Mouse (Mus musculus): ENCODE measurements at regions not wholly inside any gene's neighbourhood (a gene's known extent, or its start where the extent isn't known, plus 50 kb on each side); places are given as distances from the start of the nearest gene placed in this dataset.

DNA sequence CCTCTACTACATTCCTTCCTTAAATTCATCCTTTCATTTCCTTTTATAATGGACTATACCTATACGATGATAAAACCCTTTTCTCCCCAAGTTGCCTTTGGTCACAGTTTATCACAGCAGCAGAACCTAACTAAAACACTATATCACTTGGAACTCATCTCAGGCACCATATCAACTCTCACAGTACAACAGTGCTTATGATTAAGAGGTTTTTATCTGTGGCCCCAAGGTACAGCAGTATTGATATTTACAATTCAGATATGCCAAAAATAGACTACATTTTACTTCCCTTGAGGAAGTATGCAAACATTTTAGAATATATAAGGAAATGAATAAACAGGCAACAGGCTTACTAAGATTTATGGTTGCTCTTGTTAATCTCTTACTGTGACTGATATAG, 251.4 kb upstream of the Mef2c start:
- Histone ChIP-seq H3K4me1 (ENCODE audit: control insufficient read depth, insufficient read depth, low read length) (no peaks in the 10 kb centered on the region), H3K9ac (ENCODE audit: low read length) (no peak overlapping the region), H3K9me3 (ENCODE audit: control insufficient read depth, low read length) (no peaks in the 10 kb centered on the region), H3K27me3 (ENCODE audit: control insufficient read depth, insufficient read depth, low read length) (no peaks in the 10 kb centered on the region), H3K36me3 (ENCODE audit: control insufficient read depth, insufficient read depth, low read length) (no peaks in the 10 kb centered on the region), H3K4me2 (ENCODE audit: low read depth, severe bottlenecking) (no peak overlapping the region), H3K4me3 (ENCODE audit: low read depth, low read length) (no peak overlapping the region), H3K27ac (replicated peaks; ENCODE audit: low read depth, low read length) (no peak overlapping the region)
- 93% methylated on average over 1 of the region's 1 CpGs for whole genome bisulfite sequencing
- ATAC-seq (ENCODE audit: insufficient number of reproducible peaks, low FRiP score, low TSS enrichment, low read depth) (no peak), DNase-seq (ENCODE audit: low spot score) (no peak)

- H3K4me2 ChIP-seq (ENCODE audit: low read depth, severe bottlenecking): no peak overlapping the region
- H3K9ac ChIP-seq (ENCODE audit: low read length): no peak overlapping the region
- H3K27me3 ChIP-seq (ENCODE audit: control insufficient read depth, insufficient read depth, low read length): no peaks in the 10 kb centered on the region
- no peaks in the 10 kb centered on the region for H3K4me1 ChIP-seq (ENCODE audit: control insufficient read depth, insufficient read depth, low read length)
- ATAC-seq (ENCODE audit: insufficient number of reproducible peaks, low FRiP score, low TSS enrichment, low read depth) (no peak), DNase-seq (ENCODE audit: low spot score) (no peak)
- no peaks in the 10 kb centered on the region for H3K36me3 ChIP-seq (ENCODE audit: control insufficient read depth, insufficient read depth, low read length)
- 80% methylated on average over 1 of the region's 1 CpGs for WGBS
- H3K4me3 ChIP-seq (ENCODE audit: low read depth, low read length): no peak overlapping the region
- no peaks in the 10 kb centered on the region for H3K9me3 ChIP-seq (ENCODE audit: control insufficient read depth, low read length)
- no peak overlapping the region for H3K27ac ChIP-seq (replicated peaks; ENCODE audit: low read depth, low read length)
These were observed 237.2 kb upstream of the Mef2c start for GRCm38 (mm10) chr13:83266591-83266990.

DNA sequence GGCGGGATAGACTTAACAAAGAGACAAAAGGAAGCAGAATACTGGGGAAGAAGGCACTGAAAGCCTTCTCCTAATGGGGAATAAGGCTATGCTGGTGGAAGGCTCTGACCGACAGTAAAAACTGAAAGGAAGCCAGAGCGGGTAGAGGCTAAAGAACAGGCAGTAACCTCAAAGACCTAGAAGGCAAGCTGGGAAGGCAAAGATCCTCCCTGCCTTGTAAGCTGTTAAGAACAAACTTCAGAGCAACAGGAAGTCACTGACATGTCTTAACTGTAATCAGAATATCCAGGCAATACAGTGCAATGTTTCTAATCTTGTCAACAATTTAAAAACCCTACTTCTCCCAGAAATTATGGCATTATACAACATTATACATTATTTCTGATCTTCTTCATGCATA, 235.2 kb upstream of the Mef2c start:
- H3K27ac ChIP-seq (replicated peaks; ENCODE audit: low read depth, low read length): no peak overlapping the region
- ATAC-seq (ENCODE audit: insufficient number of reproducible peaks, low FRiP score, low TSS enrichment, low read depth): no peak

DNA sequence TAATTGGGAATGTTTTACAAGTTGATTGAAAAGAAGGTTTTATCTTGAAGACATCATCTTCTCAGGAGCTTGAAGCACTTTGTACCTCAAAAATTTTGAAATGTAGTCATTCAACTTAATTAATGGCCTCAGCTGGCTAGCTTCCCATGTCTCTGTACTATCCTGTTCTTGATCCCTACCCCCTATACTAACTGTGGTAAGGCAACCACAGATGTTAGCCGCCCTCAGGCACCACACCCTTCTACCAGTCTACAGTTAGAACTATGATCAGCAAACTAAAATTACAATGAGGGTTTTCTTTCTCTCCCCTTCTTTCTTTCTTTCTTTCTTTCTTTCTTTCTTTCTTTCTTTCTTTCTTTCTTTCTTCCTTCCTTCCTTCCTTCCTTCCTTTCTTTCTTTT, 225.1 kb upstream of the Mef2c start:
- ATAC-seq (ENCODE audit: insufficient number of reproducible peaks, low FRiP score, low TSS enrichment, low read depth): no peak
- no peak overlapping the region for H3K27ac ChIP-seq (replicated peaks; ENCODE audit: low read depth, low read length)
- H3K9ac ChIP-seq (ENCODE audit: low read length): no peak overlapping the region
- H3K4me1 ChIP-seq (ENCODE audit: control insufficient read depth, insufficient read depth, low read length): no peaks in the 10 kb centered on the region
- H3K4me2 ChIP-seq (ENCODE audit: low read depth, severe bottlenecking): no peak overlapping the region
- H3K4me3 ChIP-seq (ENCODE audit: low read depth, low read length): no peak overlapping the region
- no peaks in the 10 kb centered on the region for H3K36me3 ChIP-seq (ENCODE audit: control insufficient read depth, insufficient read depth, low read length)
- H3K9me3 ChIP-seq (ENCODE audit: control insufficient read depth, low read length): no peaks in the 10 kb centered on the region
- H3K27me3 ChIP-seq (ENCODE audit: control insufficient read depth, insufficient read depth, low read length): no peaks in the 10 kb centered on the region
- 90% methylated on average over 1 of the region's 1 CpGs for WGBS
- no peak for DNase-seq (ENCODE audit: low spot score)

More for the DNA sequence above, 235.2 kb upstream of the Mef2c start:
- no peaks in the 10 kb centered on the region for H3K36me3 ChIP-seq (ENCODE audit: control insufficient read depth, insufficient read depth, low read length)
- H3K4me3 ChIP-seq (ENCODE audit: low read depth, low read length): no peak overlapping the region
- H3K4me2 ChIP-seq (ENCODE audit: low read depth, severe bottlenecking): no peak overlapping the region
- no peaks in the 10 kb centered on the region for H3K9me3 ChIP-seq (ENCODE audit: control insufficient read depth, low read length)
- no peak overlapping the region for H3K9ac ChIP-seq (ENCODE audit: low read length)
- no peaks in the 10 kb centered on the region for H3K4me1 ChIP-seq (ENCODE audit: control insufficient read depth, insufficient read depth, low read length)
- no peaks in the 10 kb centered on the region for H3K27me3 ChIP-seq (ENCODE audit: control insufficient read depth, insufficient read depth, low read length)
- 89% methylated on average over 3 of the region's 3 CpGs for WGBS
- no peak for DNase-seq (ENCODE audit: low spot score)

DNA sequence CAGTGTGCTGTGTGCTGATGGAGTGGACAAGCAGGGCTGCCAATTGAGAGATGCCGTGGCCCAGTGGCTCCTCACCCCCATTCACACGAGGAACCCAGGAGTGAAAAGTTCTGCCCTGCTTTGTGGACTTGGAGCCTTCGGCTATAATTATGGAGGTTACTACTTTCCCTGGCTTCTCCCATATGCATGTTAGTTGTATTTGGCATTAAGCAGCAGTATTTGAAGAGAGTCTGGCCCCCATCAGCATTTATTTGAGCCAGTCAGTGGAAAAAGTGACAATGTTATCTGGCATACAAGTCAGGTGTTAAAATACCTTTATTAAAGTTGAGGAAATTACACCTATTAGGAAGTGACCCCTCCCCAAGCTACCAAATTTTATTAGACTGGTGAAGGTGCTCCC, 196.1 kb upstream of the Mef2c start:
- H3K27ac ChIP-seq (replicated peaks; ENCODE audit: low read depth, low read length): no peak overlapping the region
- H3K36me3 ChIP-seq (ENCODE audit: control insufficient read depth, insufficient read depth, low read length): no peaks in the 10 kb centered on the region
- DNase-seq (ENCODE audit: low spot score) (no peak), ATAC-seq (ENCODE audit: insufficient number of reproducible peaks, low FRiP score, low TSS enrichment, low read depth) (no peak)
- H3K4me2 ChIP-seq (ENCODE audit: low read depth, severe bottlenecking): no peak overlapping the region
- WGBS: 80% methylated on average over 3 of the region's 3 CpGs
- no peaks in the 10 kb centered on the region for H3K9me3 ChIP-seq (ENCODE audit: control insufficient read depth, low read length)
- H3K9ac ChIP-seq (ENCODE audit: low read length): no peak overlapping the region
- H3K4me3 ChIP-seq (ENCODE audit: low read depth, low read length): no peak overlapping the region
- no peaks in the 10 kb centered on the region for H3K4me1 ChIP-seq (ENCODE audit: control insufficient read depth, insufficient read depth, low read length)
- H3K27me3 ChIP-seq (ENCODE audit: control insufficient read depth, insufficient read depth, low read length): no peaks in the 10 kb centered on the region

- no peak for ATAC-seq (ENCODE audit: insufficient number of reproducible peaks, low FRiP score, low TSS enrichment, low read depth)
- Histone ChIP-seq H3K9ac (ENCODE audit: low read length) (no peak overlapping the region), H3K27ac (replicated peaks; ENCODE audit: low read depth, low read length) (no peak overlapping the region), H3K27me3 (ENCODE audit: control insufficient read depth, insufficient read depth, low read length) (no peaks in the 10 kb centered on the region), H3K36me3 (ENCODE audit: control insufficient read depth, insufficient read depth, low read length) (no peaks in the 10 kb centered on the region), H3K4me3 (ENCODE audit: low read depth, low read length) (no peak overlapping the region), H3K4me2 (ENCODE audit: low read depth, severe bottlenecking) (no peak overlapping the region), H3K9me3 (ENCODE audit: control insufficient read depth, low read length) (no peaks in the 10 kb centered on the region), H3K4me1 (ENCODE audit: control insufficient read depth, insufficient read depth, low read length) (no peaks in the 10 kb centered on the region)
- WGBS: 62% methylated on average over 4 of the region's 4 CpGs
- no peak for DNase-seq (ENCODE audit: low spot score)
These were observed 175.3 kb upstream of the Mef2c start for GRCm38 (mm10) chr13:83328488-83328887.

DNA sequence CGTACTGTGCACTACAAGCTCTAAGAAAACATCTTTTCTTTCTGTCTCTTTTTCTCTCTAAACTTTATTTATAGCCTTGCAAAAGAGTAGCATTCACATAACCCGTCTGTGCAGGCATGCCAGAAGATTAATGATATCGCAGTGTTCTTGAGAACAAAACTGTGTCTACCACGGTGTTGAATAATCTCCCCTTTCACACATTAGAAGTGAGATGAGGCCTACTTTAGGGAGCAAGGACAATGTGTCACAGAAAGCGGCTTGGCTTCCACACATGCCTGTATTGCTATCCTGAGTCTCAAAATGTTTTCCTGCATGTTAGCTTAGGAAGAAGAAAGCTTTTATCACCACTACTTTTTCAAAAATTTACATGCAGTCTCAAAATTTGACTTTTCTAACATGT, 170.1 kb upstream of the Mef2c start:
- H3K27ac ChIP-seq (replicated peaks; ENCODE audit: low read depth, low read length): no peak overlapping the region

GRCm38 (mm10) chr13:83344611-83345319, 159.1 kb upstream of the Mef2c start:
- Histone ChIP-seq H3K9ac (ENCODE audit: low read length) (no peak overlapping the region), H3K4me3 (ENCODE audit: low read depth, low read length) (no peak overlapping the region), H3K4me2 (ENCODE audit: low read depth, severe bottlenecking) (no peak overlapping the region), H3K9me3 (ENCODE audit: control insufficient read depth, low read length) (no peaks in the 10 kb centered on the region), H3K27ac (replicated peaks; ENCODE audit: low read depth, low read length) (no peak overlapping the region), H3K36me3 (ENCODE audit: control insufficient read depth, insufficient read depth, low read length) (no peaks in the 10 kb centered on the region), H3K4me1 (ENCODE audit: control insufficient read depth, insufficient read depth, low read length) (no peaks in the 10 kb centered on the region), H3K27me3 (ENCODE audit: control insufficient read depth, insufficient read depth, low read length) (no peaks in the 10 kb centered on the region)
- ATAC-seq (ENCODE audit: insufficient number of reproducible peaks, low FRiP score, low TSS enrichment, low read depth): no peak
- 76% methylated on average over 14 of the region's 14 CpGs for WGBS
- DNase-seq (ENCODE audit: low spot score): no peak

More for the DNA sequence above, 170.1 kb upstream of the Mef2c start:
- DNase-seq (ENCODE audit: low spot score) (no peak), ATAC-seq (ENCODE audit: insufficient number of reproducible peaks, low FRiP score, low TSS enrichment, low read depth) (no peak)
- Histone ChIP-seq H3K36me3 (ENCODE audit: control insufficient read depth, insufficient read depth, low read length) (no peaks in the 10 kb centered on the region), H3K27me3 (ENCODE audit: control insufficient read depth, insufficient read depth, low read length) (no peaks in the 10 kb centered on the region), H3K9me3 (ENCODE audit: control insufficient read depth, low read length) (no peaks in the 10 kb centered on the region), H3K4me3 (ENCODE audit: low read depth, low read length) (no peak overlapping the region), H3K9ac (ENCODE audit: low read length) (no peak overlapping the region), H3K4me1 (ENCODE audit: control insufficient read depth, insufficient read depth, low read length) (no peaks in the 10 kb centered on the region), H3K4me2 (ENCODE audit: low read depth, severe bottlenecking) (no peak overlapping the region)
- WGBS: 58% methylated on average over 5 of the region's 5 CpGs

- Histone ChIP-seq H3K36me3 (ENCODE audit: control insufficient read depth, insufficient read depth, low read length) (no peaks in the 10 kb centered on the region), H3K27ac (replicated peaks; ENCODE audit: low read depth, low read length) (no peak overlapping the region), H3K4me3 (ENCODE audit: low read depth, low read length) (no peak overlapping the region), H3K4me2 (ENCODE audit: low read depth, severe bottlenecking) (no peak overlapping the region), H3K9ac (ENCODE audit: low read length) (no peak overlapping the region), H3K27me3 (ENCODE audit: control insufficient read depth, insufficient read depth, low read length) (no peaks in the 10 kb centered on the region), H3K9me3 (ENCODE audit: control insufficient read depth, low read length) (no peaks in the 10 kb centered on the region), H3K4me1 (ENCODE audit: control insufficient read depth, insufficient read depth, low read length) (no peaks in the 10 kb centered on the region)
- DNase-seq (ENCODE audit: low spot score): no peak
- no peak for ATAC-seq (ENCODE audit: insufficient number of reproducible peaks, low FRiP score, low TSS enrichment, low read depth)
- WGBS: 81% methylated on average over 4 of the region's 4 CpGs
These were observed 148.5 kb upstream of the Mef2c start for GRCm38 (mm10) chr13:83355341-83355740.

All from limb, embryonic 11.5 days (tissue).